Mouse (Mus musculus) adrenal gland (tissue): ENCODE measurements around the gene Olfr1340.

Source experiments
- intact Hi-C: fragments of 180-260 bp; cut with DNase I; formaldehyde crosslinking; loops from one replicate; pipeline ENCODE4 v1.15.1; 2025
- long read RNA-seq, 2 experiments: library from polyadenylated mRNA; unstranded; transcript quantifications; one replicate each; pipeline ENCODE4 v2.0.0; 2020; ENCODE audit warnings: borderline replicate concordance in 1 of 2; ENCODE audit not compliant: insufficient replicate concordance in 1 of 2

The Olfr1340 gene
- long read RNA-seq, experiment 1, result 0 reads
- long read RNA-seq, experiment 2, result 0 reads

GRCm38 (mm10) chr4:118719838-118720237, at the start of gene Olfr1340:
Olfr1340 (plus strand) TSS chr4:118720138.
- intact Hi-C loops, result no loop called here

- intact Hi-C loops, result no loop called here
Measured at GRCm38 (mm10) chr4:118687086-118687485, 32.9 kb upstream of the Olfr1340 start.

- intact Hi-C loops, result no loop called here
Measured at GRCm38 (mm10) chr4:118692412-118692973, 27.4 kb upstream of the Olfr1340 start, which contains the start of gene Olfr1342. Olfr1342 (minus strand) TSS chr4:118692756.

- intact Hi-C loops, result no loop called here
Measured at GRCm38 (mm10) chr4:118693812-118694211, 26.1 kb upstream of the Olfr1340 start.

GRCm38 (mm10) chr4:118703223-118703622, 16.7 kb upstream of the Olfr1340 start, which contains the start of gene Olfr1341:
Olfr1341 (plus strand) TSS chr4:118703523.
- intact Hi-C loops, result no loop called here

GRCm38 (mm10) chr4:118708086-118708485, 11.9 kb upstream of the Olfr1340 start:
- intact Hi-C loops, result no loop called here

GRCm38 (mm10) chr4:118711656-118712055, 8.3 kb upstream of the Olfr1340 start:
- intact Hi-C loops, result no loop called here

- intact Hi-C loops, result no loop called here
Measured at GRCm38 (mm10) chr4:118721742-118722483, 2.0 kb downstream of the Olfr1340 start.

GRCm38 (mm10) chr4:118731875-118732274, 11.9 kb downstream of the Olfr1340 start, which contains the start of gene Olfr1339:
Olfr1339 (plus strand) TSS chr4:118732175.
- intact Hi-C loops, result no loop called here

- intact Hi-C loops, result no loop called here
Measured at GRCm38 (mm10) chr4:118739574-118739973, 19.6 kb downstream of the Olfr1340 start.

GRCm38 (mm10) chr4:118740988-118741698, 21.2 kb downstream of the Olfr1340 start:
- intact Hi-C loops, result no loop called here

- intact Hi-C loops, result no loop called here
Measured at GRCm38 (mm10) chr4:118741881-118742280, 21.9 kb downstream of the Olfr1340 start.

- intact Hi-C loops, result no loop called here
Measured at GRCm38 (mm10) chr4:118758637-118759036, 38.7 kb downstream of the Olfr1340 start, which contains the start of gene Olfr1338. Olfr1338 (minus strand) TSS chr4:118758737.
